Mouse (Mus musculus): ENCODE measurements around the gene Ppl. TPM values are rescaled to one million over a fixed set of nuclear protein-coding genes. Genes with fewer than 3 reads are reported as not detected.

Ppl gene
- total RNA-seq, 2 experiments from 2014 or later, result 2.4 to 2.5 TPM

Other genes with a start within 250 kb of the Ppl start
- gene Mgrn1, start 246.2 kb downstream of the Ppl start, total RNA-seq (2021), result 100 to 1,000 TPM; 213 TPM
- gene Nudt16l1, start 193.7 kb downstream of the Ppl start, total RNA-seq (2021), result 10 to 100 TPM; 76.4 to 82.1 TPM
- 10 to 100 TPM; 75.0 to 83.5 TPM for gene Anks3, start 168.2 kb downstream of the Ppl start, total RNA-seq (2021)
- gene Sept12, start 134.6 kb downstream of the Ppl start, total RNA-seq (2021), result not detected
- gene Smim22, start 125.1 kb downstream of the Ppl start, total RNA-seq (2021), result not detected
- 100 to 1,000 TPM; 362 to 395 TPM for gene Rogdi, start 118.9 kb downstream of the Ppl start, total RNA-seq (2021)
- 100 to 1,000 TPM; 139 TPM for gene Glyr1, start 82.6 kb downstream of the Ppl start, total RNA-seq (2021)
- 10 to 100 TPM; 42.9 to 45.0 TPM for gene Ubn1, start 82.4 kb downstream of the Ppl start, total RNA-seq (2021)
- 1 to 10 TPM; 5.7 to 7.9 TPM for gene Sec14l5, start 14.7 kb upstream of the Ppl start, total RNA-seq (2021)
- gene Nagpa, start 71.6 kb upstream of the Ppl start, total RNA-seq (2021), result 10 to 100 TPM; 12.5 to 13.6 TPM
- gene AU021092, start 89.9 kb upstream of the Ppl start, total RNA-seq (2021), result 1 to 10 TPM; 4.5 to 4.7 TPM
- 10 to 100 TPM; 26.7 to 29.9 TPM for gene Alg1, start 101.2 kb upstream of the Ppl start, total RNA-seq (2021)
- 1 to 10 TPM; 5.2 to 5.6 TPM for gene Eef2kmt, start 123.6 kb upstream of the Ppl start, total RNA-seq (2021)

All from layer of hippocampus, postnatal 36 days (tissue).